Mouse (Mus musculus): ENCODE measurements around the gene Arl14. TPM values are rescaled to one million over a fixed set of nuclear protein-coding genes. Genes with fewer than 3 reads are reported as not detected.
"Not testable (repeated sequence)": the region's sequence is repeated elsewhere in the genome, so short reads cannot be mapped to it uniquely, and the experiment has no call there.

Gene Arl14
- polyA plus RNA-seq, 1 experiment from 2014 or later, result not detected

GRCm38 (mm10) chr3:69254676-69255075, 32.5 kb downstream of the Arl14 start:
- DNase-seq (ENCODE audit: low spot score), result no peak
- Histone ChIP-seq H3K9me3 (replicated peaks) (no peaks in the 10 kb centered on the region), H3K27me3 (ENCODE audit: low read depth, poor library complexity, severe bottlenecking) (no peaks in the 10 kb centered on the region), H3K4me1 (no peaks in the 10 kb centered on the region), H3K36me3 (no peaks in the 10 kb centered on the region), H3K4me3 (no peak overlapping the region), H3K27ac (replicated peaks) (no peak overlapping the region)
- WGBS, result 70% methylated on average over 7 of the region's 7 CpGs

- WGBS, result 12% methylated on average over 2 of the region's 2 CpGs
- no peaks in the 10 kb centered on the region for H3K36me3 ChIP-seq
- H3K27me3 ChIP-seq (ENCODE audit: low read depth, poor library complexity, severe bottlenecking), result no peaks in the 10 kb centered on the region
- H3K9me3 ChIP-seq (replicated peaks), result no peaks in the 10 kb centered on the region; the same call in 1 of the 2 replicates
- no peak overlapping the region for H3K4me3 ChIP-seq
- H3K27ac ChIP-seq (replicated peaks), result no peak overlapping the region
- no peak for DNase-seq (ENCODE audit: low spot score)
- no peaks in the 10 kb centered on the region for H3K4me1 ChIP-seq
Observed at GRCm38 (mm10) chr3:69257049-69257699, 35.0 kb downstream of the Arl14 start.

- H3K4me1 ChIP-seq, result no peaks in the 10 kb centered on the region
- H3K27me3 ChIP-seq (ENCODE audit: low read depth, poor library complexity, severe bottlenecking), result no peaks in the 10 kb centered on the region
- DNase-seq (ENCODE audit: low spot score), result no peak
- H3K36me3 ChIP-seq, result no peaks in the 10 kb centered on the region
- H3K27ac ChIP-seq (replicated peaks), result no peak overlapping the region
- no peak overlapping the region for H3K4me3 ChIP-seq
- H3K9me3 ChIP-seq (replicated peaks), result no peaks in the 10 kb centered on the region; the same call in 1 of the 2 replicates
- WGBS, result 95% methylated on average over 7 of the region's 7 CpGs
Observed at GRCm38 (mm10) chr3:69263010-69263643, 40.9 kb downstream of the Arl14 start.

- not testable (repeated sequence) for H3K4me3 ChIP-seq; H3K36me3 ChIP-seq; H3K27ac ChIP-seq (replicated peaks); DNase-seq (ENCODE audit: low spot score); H3K9me3 ChIP-seq (replicated peaks); H3K4me1 ChIP-seq; H3K27me3 ChIP-seq (ENCODE audit: low read depth, poor library complexity, severe bottlenecking)
- 90% methylated on average over 2 of the region's 2 CpGs for WGBS
Observed at GRCm38 (mm10) chr3:69264299-69264698, 42.1 kb downstream of the Arl14 start.

- H3K9me3 ChIP-seq (replicated peaks), result no peaks in the 10 kb centered on the region
- 79% methylated on average over 7 of the region's 7 CpGs for WGBS
- no peak overlapping the region for H3K4me3 ChIP-seq
- H3K27ac ChIP-seq (replicated peaks), result no peak overlapping the region
- peaks cover 9% of the 10 kb centered on the region for H3K4me1 ChIP-seq
- no peaks in the 10 kb centered on the region for H3K27me3 ChIP-seq (ENCODE audit: low read depth, poor library complexity, severe bottlenecking)
- no peaks in the 10 kb centered on the region for H3K36me3 ChIP-seq
- no peak for DNase-seq (ENCODE audit: low spot score)
Observed at GRCm38 (mm10) chr3:69271812-69272211, 49.6 kb downstream of the Arl14 start.

Other genes starting within 250 kb of the Arl14 start
- gene Ift80, start 217.8 kb upstream of the Arl14 start, polyA plus RNA-seq (2016; fragmentation: Nextera tagmentation; extraction: Ambion mirVana), result 19.8 and 20.7 TPM in 2 replicates
- gene Smc4, start 217.7 kb upstream of the Arl14 start, polyA plus RNA-seq (2016; fragmentation: Nextera tagmentation; extraction: Ambion mirVana), result 180 and 183 TPM in 2 replicates
- gene Trim59, start 177.7 kb upstream of the Arl14 start, polyA plus RNA-seq (2016; fragmentation: Nextera tagmentation; extraction: Ambion mirVana), result 185 and 208 TPM in 2 replicates
- gene Kpna4, start 95.3 kb upstream of the Arl14 start, polyA plus RNA-seq (2016; fragmentation: Nextera tagmentation; extraction: Ambion mirVana), result 34.2 and 35.6 TPM in 2 replicates
- gene Ppm1l, start 94.4 kb downstream of the Arl14 start, polyA plus RNA-seq (2016; fragmentation: Nextera tagmentation; extraction: Ambion mirVana), result 14.8 and 15.6 TPM in 2 replicates